Mouse (Mus musculus) E14TG2a.4 (cell line): ENCODE results near the gene Epb41l3.

ENCODE experiments used
- CTCF ChIP-seq: conservative IDR thresholded peaks from 2 replicates; pipeline ENCODE4 v1.5.1; 2014; ENCODE audit warnings: low read length
- POU5F1 ChIP-seq: IDR thresholded peaks from 2 replicates; pipeline ENCODE4 v1.6.1; 2014; ENCODE audit warnings: low read length, borderline replicate concordance

- TF ChIP-seq CTCF (peak; percentile 31), POU5F1 (no peak)
Observed at GRCm38 (mm10) chr17:69256441-69256840, 181.0 kb downstream of the Epb41l3 start.
